Mouse (Mus musculus) olfactory bulb, adult 2 months (tissue): ENCODE results near the gene Olfr114.

ENCODE experiments used
- CTCF ChIP-seq: fragments of 200-500 bp; IDR thresholded peaks from 2 replicates; pipeline ENCODE4 v1.5.1; 2012; ENCODE audit warnings: low read depth, mild to moderate bottlenecking, low read length, moderate library complexity; ENCODE audit not compliant: insufficient read depth
- POLR2A ChIP-seq: fragments of 200-500 bp; IDR thresholded peaks from 2 replicates; pipeline ENCODE4 v1.6.1; 2012; ENCODE audit warnings: mild to moderate bottlenecking, low read depth, low read length, moderate library complexity; ENCODE audit not compliant: insufficient read depth

DNA sequence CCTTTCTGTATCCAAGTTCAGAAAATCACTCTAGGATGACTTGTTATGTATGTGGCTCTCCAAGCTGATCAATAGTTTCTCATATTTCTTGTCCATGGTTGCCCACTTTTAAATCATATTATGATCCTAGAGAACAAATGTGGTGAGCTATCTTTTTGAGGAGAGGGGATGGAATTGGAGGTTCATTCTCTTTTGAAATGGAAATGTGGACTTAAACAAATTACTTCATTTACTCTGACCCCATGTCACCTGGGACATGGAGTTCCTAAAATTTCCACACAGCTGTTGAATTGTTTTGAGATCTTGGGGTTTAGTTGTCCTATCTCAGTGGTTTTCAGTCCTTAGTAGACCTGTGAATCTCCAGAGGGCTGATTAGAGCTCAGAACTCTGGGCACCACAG lies 15.0 kb downstream of the Olfr114 start, which contains the start of gene Olfr113:
- TF ChIP-seq POLR2A (no peak), CTCF (no peak)
